Mouse (Mus musculus): ENCODE measurements around the gene Syne2.
A peak's percentile ranks its signal among the peaks of the same experiment; 100 is the strongest.

The Syne2 gene

GRCm38 (mm10) chr12:75927596-75927995, 109.7 kb downstream of the Syne2 start:
- DNase-seq (ENCODE audit: low spot score in 2 of 2): no peak

GRCm38 (mm10) chr12:75933561-75933960, 115.6 kb downstream of the Syne2 start:
- DNase-seq (ENCODE audit: low spot score in 2 of 2): no peak

GRCm38 (mm10) chr12:75951328-75951727, 133.4 kb downstream of the Syne2 start:
- DNase-seq (ENCODE audit: low spot score in 2 of 2): peak in 1 of 2 experiments; percentile 19

GRCm38 (mm10) chr12:75952011-75952410, 134.1 kb downstream of the Syne2 start:
- no peak for DNase-seq (ENCODE audit: low spot score in 2 of 2)

GRCm38 (mm10) chr12:75966441-75967195, 148.7 kb downstream of the Syne2 start:
- DNase-seq (ENCODE audit: low spot score in 2 of 2): no peak

GRCm38 (mm10) chr12:75979079-75979478, 161.1 kb downstream of the Syne2 start:
- DNase-seq (ENCODE audit: low spot score in 2 of 2): no peak

- no peak for DNase-seq (ENCODE audit: low spot score in 2 of 2)
Observed at GRCm38 (mm10) chr12:75983336-75983735, 165.4 kb downstream of the Syne2 start.

- no peak for DNase-seq (ENCODE audit: low spot score in 2 of 2)
Observed at GRCm38 (mm10) chr12:75992226-75992858, 174.4 kb downstream of the Syne2 start.

- no peak for DNase-seq (ENCODE audit: low spot score in 2 of 2)
Observed at GRCm38 (mm10) chr12:75992946-75993345, 175.0 kb downstream of the Syne2 start.

- no peak for DNase-seq (ENCODE audit: low spot score in 2 of 2)
Observed at GRCm38 (mm10) chr12:75995086-75995485, 177.2 kb downstream of the Syne2 start.

GRCm38 (mm10) chr12:75997547-75997946, 179.6 kb downstream of the Syne2 start:
- no peak for DNase-seq (ENCODE audit: low spot score in 2 of 2)

GRCm38 (mm10) chr12:75998416-75998815, 180.5 kb downstream of the Syne2 start:
- DNase-seq (ENCODE audit: low spot score in 2 of 2): no peak

GRCm38 (mm10) chr12:76004697-76005249, 186.8 kb downstream of the Syne2 start:
- no peak for DNase-seq (ENCODE audit: low spot score in 2 of 2)

- DNase-seq (ENCODE audit: low spot score in 2 of 2): no peak
Observed at GRCm38 (mm10) chr12:76008991-76009390, 191.1 kb downstream of the Syne2 start.

GRCm38 (mm10) chr12:76012789-76013188, 194.9 kb downstream of the Syne2 start:
- no peak for DNase-seq (ENCODE audit: low spot score in 2 of 2)

GRCm38 (mm10) chr12:76013480-76013879, 195.5 kb downstream of the Syne2 start:
- no peak for DNase-seq (ENCODE audit: low spot score in 2 of 2)

GRCm38 (mm10) chr12:76015026-76015425, 197.1 kb downstream of the Syne2 start:
- DNase-seq (ENCODE audit: low spot score in 2 of 2): no peak

- DNase-seq (ENCODE audit: low spot score in 2 of 2): no peak
Observed at GRCm38 (mm10) chr12:76015489-76015888, 197.6 kb downstream of the Syne2 start.

GRCm38 (mm10) chr12:76016123-76017101, 198.5 kb downstream of the Syne2 start:
- DNase-seq (ENCODE audit: low spot score in 2 of 2): peak; percentile 2 to 80

- no peak for DNase-seq (ENCODE audit: low spot score in 2 of 2)
Observed at GRCm38 (mm10) chr12:76018640-76019039, 200.7 kb downstream of the Syne2 start.

GRCm38 (mm10) chr12:76042301-76042700, 224.4 kb downstream of the Syne2 start:
- no peak for DNase-seq (ENCODE audit: low spot score in 2 of 2)

GRCm38 (mm10) chr12:76046561-76046960, 228.6 kb downstream of the Syne2 start:
- DNase-seq (ENCODE audit: low spot score in 2 of 2): no peak

All from left cerebral cortex, adult 9 months (tissue).